Mouse (Mus musculus): Measurements from ENCODE around the gene Wwox. TPM values are rescaled to one million over a fixed set of nuclear protein-coding genes. Genes with fewer than 3 reads are reported as not detected.

Wwox gene
- polyA plus RNA-seq, 1 experiment = not detected

DNA sequence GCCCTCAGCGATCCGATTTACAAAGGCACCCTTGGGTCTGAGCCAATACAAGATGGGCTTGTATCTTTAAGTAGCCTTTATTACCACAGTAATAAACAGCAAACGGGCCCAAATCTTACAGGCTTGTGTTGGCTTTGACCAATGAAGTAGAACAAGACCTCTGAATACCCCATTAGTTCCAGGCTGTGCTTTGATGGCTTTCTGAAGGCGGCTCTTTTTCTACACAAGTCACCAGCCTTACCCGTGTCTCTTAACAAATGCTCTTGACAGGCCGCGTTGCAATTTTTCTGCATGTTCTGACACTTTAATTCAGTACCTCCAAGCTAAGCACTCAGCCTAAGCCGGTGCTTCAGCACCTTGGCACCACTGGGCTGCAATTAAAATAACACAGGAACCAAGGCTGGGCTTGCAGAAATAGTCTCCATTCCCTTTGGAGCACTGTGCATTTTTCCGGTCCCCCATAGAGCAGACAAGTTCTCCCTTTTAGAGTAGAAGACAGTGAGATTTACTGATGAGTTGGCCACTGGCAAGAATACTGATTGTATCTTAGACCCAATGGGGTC lies 804.1 kb downstream of the Wwox start:
- no peak for TF ChIP-seq CTCF (IDR thresholded peaks at IDR 0.05; ENCODE audit: insufficient read depth, low read depth, low read length)
- TF ChIP-seq POLR2A (IDR thresholded peaks at IDR 0.05; ENCODE audit: insufficient read depth, low read depth, low read length) = no peak
- Histone ChIP-seq H3K4me3 (ENCODE audit: insufficient read depth, low read depth, low read length) (no peak overlapping the region), H3K4me1 (ENCODE audit: control insufficient read depth, insufficient read depth, low read length) (no peaks in the 10 kb centered on the region), H3K27ac (ENCODE audit: insufficient read depth, low read depth, low read length) (no peak overlapping the region)
- WGBS = 60% methylated on average over 9 of the region's 9 CpGs

GRCm38 (mm10) chr8:115249688-115250366 lies 810.4 kb downstream of the Wwox start:
- peaks cover 10% of the 10 kb centered on the region for H3K4me1 ChIP-seq (ENCODE audit: control insufficient read depth, insufficient read depth, low read length)
- 47% methylated on average over 22 of the region's 22 CpGs for WGBS

DNA sequence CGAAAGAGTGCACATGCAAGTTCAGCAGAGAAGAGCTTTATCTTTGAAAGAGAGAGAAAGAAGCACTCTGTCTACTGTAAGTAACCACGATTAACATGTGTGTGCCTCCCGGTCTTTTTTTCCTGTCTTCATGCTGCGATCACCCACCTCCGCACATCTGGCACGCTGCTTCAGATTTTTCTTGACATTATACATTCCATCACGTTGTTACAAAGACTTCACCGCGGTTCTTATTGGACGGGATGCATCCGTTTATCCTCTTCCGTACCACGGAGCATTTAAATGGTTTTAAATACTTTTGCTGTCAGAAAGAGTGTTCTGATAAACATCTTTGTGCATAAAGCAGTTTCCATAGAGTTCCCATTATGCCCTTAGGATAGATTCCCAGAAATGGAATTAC lies 816.1 kb downstream of the Wwox start:
- WGBS = 82% methylated on average over 13 of the region's 13 CpGs
- TF ChIP-seq CTCF (IDR thresholded peaks at IDR 0.05; ENCODE audit: insufficient read depth, low read depth, low read length) (no peak), POLR2A (IDR thresholded peaks at IDR 0.05; ENCODE audit: insufficient read depth, low read depth, low read length) (no peak)
- Histone ChIP-seq H3K4me3 (ENCODE audit: insufficient read depth, low read depth, low read length) (no peak overlapping the region), H3K4me1 (ENCODE audit: control insufficient read depth, insufficient read depth, low read length) (peaks cover 1% of the 10 kb centered on the region; the same call in 1 of the 2 replicates), H3K27ac (ENCODE audit: insufficient read depth, low read depth, low read length) (no peak overlapping the region)

More at GRCm38 (mm10) chr8:115249688-115250366, 810.4 kb downstream of the Wwox start:
- Histone ChIP-seq H3K27ac (ENCODE audit: insufficient read depth, low read depth, low read length) (no peak overlapping the region), H3K4me3 (ENCODE audit: insufficient read depth, low read depth, low read length) (no peak overlapping the region)
- TF ChIP-seq POLR2A (IDR thresholded peaks at IDR 0.05; ENCODE audit: insufficient read depth, low read depth, low read length) (no peak), CTCF (IDR thresholded peaks at IDR 0.05; ENCODE audit: insufficient read depth, low read depth, low read length) (no peak)

- 96% methylated on average over 17 of the region's 17 CpGs for WGBS
- TF ChIP-seq CTCF (IDR thresholded peaks at IDR 0.05; ENCODE audit: insufficient read depth, low read depth, low read length) (no peak), POLR2A (IDR thresholded peaks at IDR 0.05; ENCODE audit: insufficient read depth, low read depth, low read length) (no peak)
- H3K27ac ChIP-seq (ENCODE audit: insufficient read depth, low read depth, low read length) = no peak overlapping the region
- H3K4me1 ChIP-seq (ENCODE audit: control insufficient read depth, insufficient read depth, low read length) = no peaks in the 10 kb centered on the region
- H3K4me3 ChIP-seq (ENCODE audit: insufficient read depth, low read depth, low read length) = no peak overlapping the region
Observed at GRCm38 (mm10) chr8:115257417-115257816, 818.0 kb downstream of the Wwox start.

GRCm38 (mm10) chr8:115259806-115260205 lies 820.4 kb downstream of the Wwox start:
- H3K4me1 ChIP-seq (ENCODE audit: control insufficient read depth, insufficient read depth, low read length) = no peaks in the 10 kb centered on the region
- WGBS = 60% methylated on average over 12 of the region's 12 CpGs
- TF ChIP-seq CTCF (IDR thresholded peaks at IDR 0.05; ENCODE audit: insufficient read depth, low read depth, low read length) (no peak), POLR2A (IDR thresholded peaks at IDR 0.05; ENCODE audit: insufficient read depth, low read depth, low read length) (no peak)

DNA sequence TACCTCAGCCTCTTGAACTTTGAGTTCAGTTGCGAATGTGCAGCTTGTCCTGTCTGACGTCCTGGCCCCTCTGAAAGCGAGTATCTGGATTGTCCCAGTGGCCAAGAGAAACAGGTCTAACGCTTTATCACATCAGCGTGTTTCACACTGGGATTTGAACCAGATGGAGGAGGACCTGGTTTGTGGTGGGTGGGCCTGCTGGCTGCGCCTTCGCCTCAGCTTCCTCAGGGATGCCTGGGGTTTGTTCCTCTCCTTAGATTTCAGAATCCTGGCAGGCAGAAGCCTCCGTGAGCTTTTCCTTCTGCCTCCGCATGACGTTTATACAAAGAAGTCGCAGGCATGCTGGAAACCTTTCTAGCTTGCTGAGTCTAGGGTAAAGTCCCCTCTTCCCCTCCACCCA lies 827.7 kb downstream of the Wwox start:
- no peak overlapping the region for H3K27ac ChIP-seq (ENCODE audit: insufficient read depth, low read depth, low read length)
- TF ChIP-seq POLR2A (IDR thresholded peaks at IDR 0.05; ENCODE audit: insufficient read depth, low read depth, low read length) = no peak
- no peak for TF ChIP-seq CTCF (IDR thresholded peaks at IDR 0.05; ENCODE audit: insufficient read depth, low read depth, low read length)
- 94% methylated on average over 11 of the region's 11 CpGs for WGBS
- no peaks in the 10 kb centered on the region for H3K4me1 ChIP-seq (ENCODE audit: control insufficient read depth, insufficient read depth, low read length)
- H3K4me3 ChIP-seq (ENCODE audit: insufficient read depth, low read depth, low read length) = no peak overlapping the region

More at GRCm38 (mm10) chr8:115259806-115260205, 820.4 kb downstream of the Wwox start:
- Histone ChIP-seq H3K4me3 (ENCODE audit: insufficient read depth, low read depth, low read length) (no peak overlapping the region), H3K27ac (ENCODE audit: insufficient read depth, low read depth, low read length) (no peak overlapping the region)

- Histone ChIP-seq H3K4me1 (ENCODE audit: control insufficient read depth, insufficient read depth, low read length) (no peaks in the 10 kb centered on the region), H3K4me3 (ENCODE audit: insufficient read depth, low read depth, low read length) (no peak overlapping the region), H3K27ac (ENCODE audit: insufficient read depth, low read depth, low read length) (no peak overlapping the region)
- WGBS = 70% methylated on average over 4 of the region's 4 CpGs
- TF ChIP-seq CTCF (IDR thresholded peaks at IDR 0.05; ENCODE audit: insufficient read depth, low read depth, low read length) (no peak), POLR2A (IDR thresholded peaks at IDR 0.05; ENCODE audit: insufficient read depth, low read depth, low read length) (no peak)
Observed at GRCm38 (mm10) chr8:115269601-115270000, 830.1 kb downstream of the Wwox start.

- Histone ChIP-seq H3K4me1 (ENCODE audit: control insufficient read depth, insufficient read depth, low read length) (no peaks in the 10 kb centered on the region), H3K4me3 (ENCODE audit: insufficient read depth, low read depth, low read length) (no peak overlapping the region), H3K27ac (ENCODE audit: insufficient read depth, low read depth, low read length) (no peak overlapping the region)
- TF ChIP-seq CTCF (IDR thresholded peaks at IDR 0.05; ENCODE audit: insufficient read depth, low read depth, low read length) (no peak), POLR2A (IDR thresholded peaks at IDR 0.05; ENCODE audit: insufficient read depth, low read depth, low read length) (no peak)
- 60% methylated on average over 6 of the region's 6 CpGs for WGBS
Observed at GRCm38 (mm10) chr8:115273976-115274375, 834.5 kb downstream of the Wwox start.

DNA sequence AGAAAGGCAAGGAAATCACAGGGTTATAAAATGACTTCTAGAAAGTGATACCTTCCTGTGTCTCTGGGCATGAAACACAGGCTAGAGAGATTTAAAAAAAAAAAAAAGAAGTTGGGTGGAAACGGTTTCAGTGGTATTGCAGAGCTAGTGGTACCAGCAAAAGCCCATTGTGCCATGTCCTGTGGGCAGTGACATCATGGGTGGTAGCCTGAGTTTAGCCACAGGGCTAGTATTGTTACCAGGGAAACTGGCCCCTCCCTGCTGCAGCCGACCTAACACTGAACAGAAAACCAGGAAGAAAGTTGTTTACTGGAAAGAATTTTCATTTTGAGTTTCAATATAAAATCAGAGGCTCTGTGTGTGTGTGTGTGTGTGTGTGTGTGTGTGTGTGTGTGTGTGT lies 836.8 kb downstream of the Wwox start:
- H3K4me1 ChIP-seq (ENCODE audit: control insufficient read depth, insufficient read depth, low read length) = no peaks in the 10 kb centered on the region
- WGBS = 64% methylated on average over 2 of the region's 2 CpGs
- no peak overlapping the region for H3K27ac ChIP-seq (ENCODE audit: insufficient read depth, low read depth, low read length)
- TF ChIP-seq CTCF (IDR thresholded peaks at IDR 0.05; ENCODE audit: insufficient read depth, low read depth, low read length) (no peak), POLR2A (IDR thresholded peaks at IDR 0.05; ENCODE audit: insufficient read depth, low read depth, low read length) (no peak)
- no peak overlapping the region for H3K4me3 ChIP-seq (ENCODE audit: insufficient read depth, low read depth, low read length)
